Mouse (Mus musculus) adrenal gland, postnatal 4 days (tissue): ENCODE data around the gene Spdef. TPM values are rescaled to one million over a fixed set of nuclear protein-coding genes. Genes with fewer than 3 reads are reported as not detected.

Experiments
- DNase-seq, 2 experiments: peaks; one replicate each; pipeline ENCODE4 v3.0.0; 2021 to 2022; ENCODE audit warnings: low spot score in 2 of 2, mixed read lengths in 2 of 2
- total RNA-seq, 2 experiments: library from RNA; stranded (reverse); gene quantifications; 2 replicates each; pipeline ENCODE4 v1.2.3; 2021

Gene Spdef
- total RNA-seq, 2 experiments from 2014 or later: 1.2 to 1.9 TPM

DNA sequence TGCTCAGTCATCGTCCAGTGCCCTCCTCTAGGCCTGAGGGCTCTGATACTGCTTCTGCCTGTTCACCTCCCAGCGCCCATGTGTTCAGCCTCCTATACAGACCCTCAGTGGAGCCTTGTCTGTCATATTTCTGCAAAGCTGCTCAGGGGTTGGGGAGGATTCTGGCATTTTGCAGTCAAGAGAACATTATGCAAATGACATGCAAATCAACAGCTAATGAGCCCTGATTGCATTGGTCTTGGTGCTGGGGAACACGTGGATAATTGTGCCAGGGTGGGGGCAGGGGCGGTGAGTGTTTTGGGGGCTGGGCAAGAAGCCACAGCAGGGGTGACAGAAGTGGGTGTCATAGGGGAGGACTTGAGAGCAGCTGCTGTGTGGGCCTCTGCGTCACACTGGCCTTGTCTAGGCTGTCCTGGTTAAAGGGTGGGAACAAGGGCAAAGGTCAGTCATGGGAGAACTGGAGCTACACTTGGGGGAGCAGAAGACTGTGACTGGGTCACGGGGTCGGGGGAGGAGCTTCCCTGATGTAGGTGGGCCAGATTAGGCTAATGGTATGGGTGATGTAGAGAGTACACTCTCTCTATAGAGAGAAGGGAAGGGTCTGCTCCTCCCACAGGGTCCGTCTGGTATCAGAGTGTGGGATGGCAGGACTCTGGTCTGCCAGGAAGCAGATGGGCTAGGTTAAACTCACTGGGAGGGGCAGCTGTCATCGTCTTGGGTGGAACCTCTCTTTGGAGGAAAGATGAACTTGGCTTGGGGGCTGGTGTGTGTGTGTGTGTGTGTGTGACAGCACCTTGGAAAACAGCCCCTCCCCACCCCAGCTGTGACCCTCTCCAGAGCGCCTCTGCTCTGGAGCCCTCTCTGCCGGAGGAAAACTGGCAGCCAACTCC is 49.6 kb downstream of the Spdef start:
- DNase-seq: no peak

DNA sequence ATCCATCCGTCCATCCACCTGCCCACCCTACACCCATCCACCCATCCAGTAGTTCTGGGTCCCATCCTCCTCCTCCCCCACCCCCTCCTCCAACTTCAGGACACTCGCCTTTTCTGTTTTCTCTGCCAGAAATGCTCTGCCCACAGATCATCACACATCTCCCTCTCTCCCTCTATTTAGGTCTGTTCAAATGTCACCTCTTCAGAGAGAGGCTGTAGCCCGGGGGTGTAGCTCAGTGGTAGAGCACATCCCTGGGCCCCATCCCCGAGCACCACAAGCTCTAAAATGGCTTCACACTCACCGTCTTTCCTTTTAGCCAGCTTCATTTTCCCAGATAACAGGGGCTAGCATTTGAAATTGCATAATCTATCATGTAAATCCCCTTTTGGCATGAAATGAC is 51.0 kb downstream of the Spdef start:
- no peak for DNase-seq

DNA sequence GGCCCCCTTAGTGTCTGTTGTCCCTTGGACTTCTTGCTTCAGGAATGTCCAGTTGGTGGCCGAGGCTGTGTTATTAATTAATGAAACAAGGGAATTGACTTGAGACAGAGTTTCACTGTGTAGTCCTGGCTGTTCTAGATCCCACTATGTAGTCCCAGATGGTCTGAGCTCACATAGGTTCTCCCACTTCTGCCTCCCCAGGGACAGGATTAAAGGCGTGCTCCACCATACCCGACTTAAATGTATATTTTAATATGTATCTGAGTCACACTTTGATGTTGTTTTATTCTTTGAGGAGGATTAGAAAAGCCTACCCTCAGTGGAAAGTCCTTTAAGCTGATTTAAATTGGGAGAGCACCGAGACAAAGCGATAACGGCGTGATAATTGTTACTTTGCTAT is 52.5 kb downstream of the Spdef start:
- DNase-seq: no peak

DNA sequence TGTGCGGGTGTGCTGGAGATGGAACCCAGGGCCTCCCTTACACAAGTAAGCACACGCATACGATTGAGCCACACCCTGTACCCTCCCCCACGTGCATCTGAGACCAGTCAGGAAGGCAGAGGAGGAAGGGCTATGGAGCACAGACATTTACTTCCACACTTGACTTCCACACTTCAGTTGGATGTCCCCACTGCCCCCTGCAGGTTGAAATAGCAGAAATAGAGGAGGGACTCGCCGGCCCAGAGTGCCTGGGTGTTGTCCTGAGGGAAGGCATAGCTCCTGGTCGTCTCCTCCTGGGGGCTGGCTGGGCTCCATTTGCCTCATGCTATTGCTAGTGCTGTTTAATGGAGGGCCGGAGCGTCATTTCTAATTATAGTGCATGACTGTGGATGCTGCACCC is 53.3 kb downstream of the Spdef start:
- DNase-seq: no peak

DNA sequence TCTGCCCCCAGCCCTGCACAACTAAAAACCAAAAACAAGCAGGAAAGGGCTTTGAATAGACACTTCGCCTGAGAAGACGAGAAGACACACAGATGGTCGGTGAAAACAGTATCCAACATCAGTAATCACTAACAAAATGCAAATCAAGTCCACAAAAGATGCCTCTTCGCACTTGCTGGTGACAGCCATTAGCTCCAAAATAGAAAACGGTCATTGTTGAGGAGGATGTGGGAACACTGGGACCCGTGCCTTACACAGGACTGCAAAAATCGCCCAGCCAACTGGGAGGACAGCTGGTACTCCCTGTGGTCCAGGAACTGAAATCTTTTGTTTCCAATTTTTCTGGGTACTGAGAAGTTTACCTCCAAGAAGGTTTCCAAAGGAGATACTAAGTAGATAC is 54.8 kb downstream of the Spdef start:
- DNase-seq: no peak

DNA sequence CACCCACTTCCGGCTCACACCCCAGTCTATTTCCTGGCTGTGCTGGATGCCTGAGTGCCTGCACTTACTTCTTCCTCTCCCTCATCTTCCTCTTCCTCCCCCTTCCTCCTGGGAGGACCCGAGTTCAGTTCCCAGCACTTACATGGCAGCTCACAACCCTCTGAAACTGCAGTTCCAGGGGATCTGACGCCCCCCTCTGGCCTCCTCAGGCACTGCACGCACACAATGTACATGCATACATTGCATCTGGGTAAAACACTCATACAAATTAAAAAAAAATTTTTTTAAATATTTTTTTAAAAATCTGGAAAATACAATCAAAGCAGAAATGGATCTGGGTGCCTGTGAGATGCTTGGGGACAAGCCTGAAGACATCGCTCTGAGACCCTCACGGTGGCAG is 57.0 kb downstream of the Spdef start:
- no peak for DNase-seq

Other genes starting within 250 kb of the Spdef start
- gene Grm4, start 207.6 kb downstream of the Spdef start, total RNA-seq: 1 to 10 TPM; 1.5 to 6.2 TPM
- gene Hmga1, start 172.5 kb downstream of the Spdef start, total RNA-seq: 10 to 100 TPM; 41.6 to 44.9 TPM
- gene AI413582, start 163.2 kb downstream of the Spdef start, total RNA-seq: 10 to 100 TPM; 17.4 to 19.1 TPM
- 100 to 1,000 TPM; 173 to 174 TPM for gene Nudt3, start 105.5 kb downstream of the Spdef start, total RNA-seq
- not detected for gene RPS10-NUDT3, start 93.7 kb downstream of the Spdef start, total RNA-seq
- gene Rps10, start 92.3 kb downstream of the Spdef start, total RNA-seq: 1,000 to 10,000 TPM; 1,377 to 1,386 TPM
- 1 to 10 TPM; 5.5 to 5.6 TPM for gene Pacsin1, start 73.4 kb downstream of the Spdef start, total RNA-seq
- 100 to 1,000 TPM; 127 to 130 TPM for gene D17Wsu92e, start 91.7 kb upstream of the Spdef start, total RNA-seq
- gene Snrpc, start 109.2 kb upstream of the Spdef start, total RNA-seq: 100 to 1,000 TPM; 115 to 124 TPM
- gene Uhrf1bp1, start 127.5 kb upstream of the Spdef start, total RNA-seq: 10 to 100 TPM; 24.5 to 24.8 TPM
- gene Anks1, start 180.4 kb upstream of the Spdef start, total RNA-seq: 10 to 100 TPM; 33.7 to 37.4 TPM
- gene Taf11, start 180.9 kb upstream of the Spdef start, total RNA-seq: 10 to 100 TPM; 39.5 to 43.6 TPM